Mouse (Mus musculus): ENCODE data around the gene Ccnjl. TPM values are rescaled to one million over a fixed set of nuclear protein-coding genes. Genes with fewer than 3 reads are reported as not detected.
A peak's percentile ranks its signal among the peaks of the same experiment; 100 is the strongest.

Ccnjl gene
- polyA plus RNA-seq, 1 experiment from 2014 or later: 20.0 TPM

DNA sequence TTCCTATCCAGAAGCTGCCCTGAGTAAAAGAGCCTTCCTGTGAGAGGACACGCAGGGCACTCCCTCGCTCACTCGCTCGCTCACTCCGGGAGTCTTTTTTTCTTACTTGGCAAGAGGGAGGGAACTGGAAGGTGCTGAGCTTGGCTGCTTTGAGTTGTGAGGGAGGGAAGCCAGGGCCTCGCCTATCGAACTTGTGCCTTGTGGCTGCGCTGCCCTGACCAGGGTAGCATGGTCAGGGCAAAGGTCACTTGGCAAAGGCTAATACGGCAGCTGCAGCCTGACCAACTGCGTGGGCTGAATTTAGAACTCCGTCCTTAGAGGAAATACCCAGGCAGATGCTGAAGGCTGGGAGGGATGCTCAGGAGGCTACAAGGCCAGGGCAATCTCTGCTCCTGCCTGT, 21.1 kb downstream of the Ccnjl start:
- no peaks in the 10 kb centered on the region for H3K9me3 ChIP-seq (ENCODE audit: control insufficient read depth, low read depth, low read length)
- no peak overlapping the region for H3K4me2 ChIP-seq (replicated peaks; ENCODE audit: low read depth, low read length)
- ATAC-seq (ENCODE audit: insufficient number of reproducible peaks, insufficient read depth, low FRiP score, low read depth): no peak
- peaks cover 24% of the 10 kb centered on the region for H3K4me1 ChIP-seq (ENCODE audit: control insufficient read depth, insufficient read depth, low read length)
- no peak overlapping the region for H3K9ac ChIP-seq (replicated peaks; ENCODE audit: low read depth, low read length)
- no peaks in the 10 kb centered on the region for H3K36me3 ChIP-seq (ENCODE audit: control insufficient read depth, insufficient read depth, low read length)
- H3K27ac ChIP-seq (ENCODE audit: low read length): peak overlapping the region; percentile 57; the same call in 1 of the 2 replicates
- no peak overlapping the region for H3K4me3 ChIP-seq (ENCODE audit: low read depth, low read length)
- 46% methylated on average over 11 of the region's 11 CpGs for WGBS
- H3K27me3 ChIP-seq (ENCODE audit: control insufficient read depth, insufficient read depth, low read length): no peaks in the 10 kb centered on the region

DNA sequence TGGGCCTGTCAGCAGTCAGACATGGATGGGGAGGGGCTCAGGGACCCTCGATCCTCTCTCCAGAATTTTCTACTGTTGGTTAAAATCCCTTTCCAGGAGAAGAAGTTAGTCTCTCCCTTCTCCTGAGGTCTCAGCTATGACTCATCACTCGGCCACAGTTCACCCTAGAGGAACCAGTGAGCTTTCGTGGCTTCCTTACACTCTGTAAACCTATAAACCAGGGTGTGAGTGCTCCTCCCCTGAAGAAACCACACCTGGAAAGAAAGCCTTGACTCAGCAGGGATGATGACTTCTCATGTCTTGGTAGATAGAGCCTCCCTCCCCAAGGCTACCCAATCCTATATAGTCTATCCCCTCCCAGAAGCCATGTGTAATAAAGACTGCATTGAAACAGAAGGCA, 23.2 kb downstream of the Ccnjl start:
- no peak for ATAC-seq (ENCODE audit: insufficient number of reproducible peaks, insufficient read depth, low FRiP score, low read depth)
- Histone ChIP-seq H3K4me2 (replicated peaks; ENCODE audit: low read depth, low read length) (no peak overlapping the region), H3K4me1 (ENCODE audit: control insufficient read depth, insufficient read depth, low read length) (peaks cover 18% of the 10 kb centered on the region), H3K27me3 (ENCODE audit: control insufficient read depth, insufficient read depth, low read length) (no peaks in the 10 kb centered on the region), H3K9me3 (ENCODE audit: control insufficient read depth, low read depth, low read length) (no peaks in the 10 kb centered on the region), H3K36me3 (ENCODE audit: control insufficient read depth, insufficient read depth, low read length) (peaks cover under 1% of the 10 kb centered on the region; the same call in 1 of the 2 replicates), H3K27ac (ENCODE audit: low read length) (no peak overlapping the region), H3K4me3 (ENCODE audit: low read depth, low read length) (no peak overlapping the region), H3K9ac (replicated peaks; ENCODE audit: low read depth, low read length) (no peak overlapping the region)
- WGBS: 81% methylated on average over 3 of the region's 3 CpGs

DNA sequence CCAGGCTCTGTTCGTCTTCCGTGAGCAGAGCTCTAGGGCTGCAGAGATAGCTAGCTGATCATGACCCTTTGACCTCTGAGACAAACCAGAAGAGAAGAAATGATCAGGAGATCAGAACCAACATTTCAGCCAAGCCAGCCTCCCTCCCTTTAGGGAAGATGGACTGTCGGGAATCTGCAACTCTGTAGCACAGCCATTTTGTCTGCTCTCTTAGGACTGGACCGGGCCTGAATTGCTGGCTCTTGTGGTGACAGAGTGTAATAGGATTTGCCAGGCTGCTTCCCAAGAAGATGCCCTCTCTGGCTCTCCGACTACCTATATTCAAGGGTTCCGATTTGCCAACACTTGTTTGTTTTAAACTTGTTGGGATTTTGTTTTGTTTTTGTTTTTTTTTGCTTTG, 24.1 kb downstream of the Ccnjl start:
- Histone ChIP-seq H3K27ac (ENCODE audit: low read length) (no peak overlapping the region), H3K4me2 (replicated peaks; ENCODE audit: low read depth, low read length) (no peak overlapping the region), H3K27me3 (ENCODE audit: control insufficient read depth, insufficient read depth, low read length) (no peaks in the 10 kb centered on the region), H3K9ac (replicated peaks; ENCODE audit: low read depth, low read length) (no peak overlapping the region), H3K36me3 (ENCODE audit: control insufficient read depth, insufficient read depth, low read length) (peaks cover 8% of the 10 kb centered on the region), H3K4me1 (ENCODE audit: control insufficient read depth, insufficient read depth, low read length) (peaks cover 18% of the 10 kb centered on the region), H3K4me3 (ENCODE audit: low read depth, low read length) (no peak overlapping the region), H3K9me3 (ENCODE audit: control insufficient read depth, low read depth, low read length) (no peaks in the 10 kb centered on the region)
- 85% methylated on average over 6 of the region's 6 CpGs for WGBS
- no peak for ATAC-seq (ENCODE audit: insufficient number of reproducible peaks, insufficient read depth, low FRiP score, low read depth)

DNA sequence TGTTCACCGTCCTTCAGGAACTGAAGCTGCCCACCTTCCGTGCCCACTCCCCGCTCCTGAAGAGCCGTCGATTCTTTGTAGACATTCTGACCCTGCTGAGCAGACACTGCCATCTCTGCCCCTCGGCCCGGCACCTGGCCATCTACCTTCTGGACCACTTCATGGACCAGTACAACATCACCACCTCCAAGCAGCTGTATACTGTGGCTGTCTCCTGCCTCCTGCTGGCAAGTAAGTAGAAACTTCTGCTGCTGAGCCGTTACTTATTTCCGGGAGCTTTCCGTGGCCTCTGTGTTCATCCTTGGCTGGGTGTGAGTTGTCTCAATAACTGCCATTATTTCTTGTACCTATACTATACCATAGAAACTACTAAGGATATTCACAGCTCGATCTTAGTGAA, 28.0 kb downstream of the Ccnjl start:
- Histone ChIP-seq H3K27me3 (ENCODE audit: control insufficient read depth, insufficient read depth, low read length) (no peaks in the 10 kb centered on the region), H3K9ac (replicated peaks; ENCODE audit: low read depth, low read length) (no peak overlapping the region), H3K4me2 (replicated peaks; ENCODE audit: low read depth, low read length) (no peak overlapping the region), H3K4me3 (ENCODE audit: low read depth, low read length) (no peak overlapping the region), H3K9me3 (ENCODE audit: control insufficient read depth, low read depth, low read length) (no peaks in the 10 kb centered on the region), H3K27ac (ENCODE audit: low read length) (no peak overlapping the region), H3K36me3 (ENCODE audit: control insufficient read depth, insufficient read depth, low read length) (peaks cover 21% of the 10 kb centered on the region), H3K4me1 (ENCODE audit: control insufficient read depth, insufficient read depth, low read length) (no peaks in the 10 kb centered on the region)
- WGBS: 90% methylated on average over 11 of the region's 11 CpGs
- ATAC-seq (ENCODE audit: insufficient number of reproducible peaks, insufficient read depth, low FRiP score, low read depth): no peak

DNA sequence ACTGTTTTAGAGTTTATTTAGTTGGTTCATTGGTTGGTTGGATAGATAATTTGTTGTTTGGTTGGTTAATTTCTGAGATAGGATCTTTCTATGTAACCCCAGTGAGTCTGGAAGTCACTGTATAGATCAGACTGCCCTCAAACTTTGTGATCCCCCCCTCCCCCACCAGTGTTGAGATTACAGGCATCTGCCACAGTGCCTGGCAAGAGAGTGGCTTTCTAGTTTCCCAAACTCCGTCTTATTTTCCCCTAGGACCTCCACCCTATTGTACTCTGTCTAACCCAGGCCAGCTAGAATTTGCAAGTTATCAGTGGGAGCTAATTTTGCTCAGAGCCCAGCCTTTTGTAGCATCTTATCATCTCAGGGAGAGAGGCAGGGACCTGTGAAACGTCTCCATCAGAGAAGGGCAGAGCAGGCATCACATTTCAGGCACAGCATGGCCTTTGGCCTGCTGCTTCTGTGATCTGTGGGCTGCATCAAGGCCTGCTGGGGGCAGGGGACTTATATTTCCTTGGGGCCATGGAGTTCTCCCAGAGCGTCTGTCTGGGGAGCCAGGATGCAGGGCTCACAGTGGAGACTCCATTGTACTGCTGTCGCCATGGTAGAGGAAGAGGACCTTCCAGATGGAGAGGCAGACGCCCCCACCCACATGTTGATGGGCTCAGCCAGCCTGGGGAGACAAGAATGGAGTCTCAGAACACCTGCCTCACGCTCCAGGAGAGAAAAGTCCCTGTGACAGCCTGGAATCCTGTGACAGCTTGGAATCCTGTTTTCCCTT, 31.1 kb downstream of the Ccnjl start:
- WGBS: 39% methylated on average over 6 of the region's 6 CpGs
- Histone ChIP-seq H3K4me3 (ENCODE audit: low read depth, low read length) (no peak overlapping the region), H3K4me1 (ENCODE audit: control insufficient read depth, insufficient read depth, low read length) (0 out of 2 replicates have a peak, but pooled peaks cover 5% of the 10 kb centered on the region), H3K9me3 (ENCODE audit: control insufficient read depth, low read depth, low read length) (no peaks in the 10 kb centered on the region), H3K27me3 (ENCODE audit: control insufficient read depth, insufficient read depth, low read length) (no peaks in the 10 kb centered on the region), H3K27ac (ENCODE audit: low read length) (no peak overlapping the region), H3K4me2 (replicated peaks; ENCODE audit: low read depth, low read length) (no peak overlapping the region), H3K9ac (replicated peaks; ENCODE audit: low read depth, low read length) (no peak overlapping the region), H3K36me3 (ENCODE audit: control insufficient read depth, insufficient read depth, low read length) (peaks cover 21% of the 10 kb centered on the region)
- no peak for ATAC-seq (ENCODE audit: insufficient number of reproducible peaks, insufficient read depth, low FRiP score, low read depth)

DNA sequence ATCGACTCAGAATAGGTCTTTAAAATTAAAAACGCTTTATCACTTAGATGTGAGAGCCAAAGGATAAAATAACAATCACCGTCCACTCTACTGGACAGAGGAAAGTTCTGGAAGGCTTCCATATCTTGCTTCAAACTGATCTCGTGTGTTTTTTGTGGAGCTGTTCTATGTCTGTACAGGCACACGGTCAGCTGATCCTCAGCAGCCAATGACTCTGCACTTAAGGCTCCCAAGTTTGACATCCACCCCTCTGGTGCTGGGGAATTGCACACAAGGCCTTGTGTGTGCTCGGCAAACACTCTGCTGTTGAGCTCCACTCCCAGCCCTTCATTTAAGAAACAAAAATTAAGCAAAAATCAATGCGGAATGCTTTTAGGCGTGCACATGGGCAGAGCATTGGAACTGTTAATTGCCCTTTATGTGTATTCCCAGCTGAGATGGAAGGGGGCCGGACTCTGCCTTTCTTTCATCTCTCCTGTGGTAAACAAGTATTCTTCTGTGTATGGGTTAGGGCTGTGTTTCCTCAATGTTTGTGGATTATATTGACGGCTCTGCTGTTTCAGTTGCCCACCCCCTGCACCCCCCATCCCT, 35.2 kb downstream of the Ccnjl start:
- Histone ChIP-seq H3K4me1 (ENCODE audit: control insufficient read depth, insufficient read depth, low read length) (peaks cover 19% of the 10 kb centered on the region), H3K27me3 (ENCODE audit: control insufficient read depth, insufficient read depth, low read length) (no peaks in the 10 kb centered on the region), H3K4me3 (ENCODE audit: low read depth, low read length) (no peak overlapping the region), H3K36me3 (ENCODE audit: control insufficient read depth, insufficient read depth, low read length) (peaks cover 2% of the 10 kb centered on the region; the same call in 1 of the 2 replicates), H3K9ac (replicated peaks; ENCODE audit: low read depth, low read length) (no peak overlapping the region), H3K4me2 (replicated peaks; ENCODE audit: low read depth, low read length) (no peak overlapping the region), H3K27ac (ENCODE audit: low read length) (peak overlapping the region; percentile 55; the same call in 1 of the 2 replicates), H3K9me3 (ENCODE audit: control insufficient read depth, low read depth, low read length) (no peaks in the 10 kb centered on the region)
- WGBS: 59% methylated on average over 10 of the region's 10 CpGs
- ATAC-seq (ENCODE audit: insufficient number of reproducible peaks, insufficient read depth, low FRiP score, low read depth): peak; percentile 72; the same call in 1 of the 2 replicates

DNA sequence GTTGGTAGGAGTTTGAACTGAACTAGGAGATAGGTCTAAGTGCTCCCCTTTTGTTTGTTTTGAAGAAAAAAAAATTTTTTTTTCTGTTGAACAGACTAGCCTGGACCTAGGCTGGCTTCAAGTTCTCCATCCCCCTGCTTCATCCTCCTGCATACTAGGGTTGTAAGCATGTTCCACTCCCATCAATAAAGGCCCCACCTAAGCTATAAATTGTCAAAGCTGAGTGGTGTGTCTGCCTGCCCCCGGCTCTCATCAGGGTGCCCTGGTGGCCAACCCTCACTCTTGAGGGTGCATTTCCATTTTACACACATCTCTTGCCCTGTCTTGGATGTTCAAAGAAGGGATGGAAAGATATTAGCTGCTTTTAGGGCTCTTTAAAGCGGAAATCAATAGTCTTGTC, 36.8 kb downstream of the Ccnjl start:
- H3K27ac ChIP-seq (ENCODE audit: low read length): no peak overlapping the region
- no peak overlapping the region for H3K4me2 ChIP-seq (replicated peaks; ENCODE audit: low read depth, low read length)
- H3K9ac ChIP-seq (replicated peaks; ENCODE audit: low read depth, low read length): no peak overlapping the region
- H3K4me3 ChIP-seq (ENCODE audit: low read depth, low read length): no peak overlapping the region
- H3K27me3 ChIP-seq (ENCODE audit: control insufficient read depth, insufficient read depth, low read length): no peaks in the 10 kb centered on the region
- H3K4me1 ChIP-seq (ENCODE audit: control insufficient read depth, insufficient read depth, low read length): peaks cover 19% of the 10 kb centered on the region
- no peak for ATAC-seq (ENCODE audit: insufficient number of reproducible peaks, insufficient read depth, low FRiP score, low read depth)
- WGBS: 46% methylated on average over 2 of the region's 2 CpGs
- no peaks in the 10 kb centered on the region for H3K36me3 ChIP-seq (ENCODE audit: control insufficient read depth, insufficient read depth, low read length)
- no peaks in the 10 kb centered on the region for H3K9me3 ChIP-seq (ENCODE audit: control insufficient read depth, low read depth, low read length)

DNA sequence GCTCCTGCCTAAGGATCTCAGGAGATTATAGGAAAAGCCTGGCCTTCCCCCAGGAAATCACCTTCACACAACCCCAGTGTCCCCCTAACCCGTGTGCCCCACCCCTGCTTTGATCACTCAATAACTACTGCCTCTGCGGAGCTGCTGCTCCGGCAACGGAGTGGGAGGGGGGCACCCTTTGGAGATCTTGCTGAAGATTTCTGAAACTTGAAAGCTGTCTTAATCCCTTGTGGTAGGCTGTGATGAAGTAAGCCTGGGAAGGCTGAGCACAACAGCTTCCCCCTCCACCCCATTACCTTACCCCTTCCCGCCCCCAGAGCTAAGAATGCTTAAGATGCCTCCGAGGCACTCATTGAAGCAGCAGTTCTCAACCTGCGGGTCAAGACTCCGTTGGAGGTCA, 37.3 kb downstream of the Ccnjl start:
- H3K4me2 ChIP-seq (replicated peaks; ENCODE audit: low read depth, low read length): no peak overlapping the region
- no peak overlapping the region for H3K27ac ChIP-seq (ENCODE audit: low read length)
- no peak for ATAC-seq (ENCODE audit: insufficient number of reproducible peaks, insufficient read depth, low FRiP score, low read depth)

More for the DNA sequence above, 37.3 kb downstream of the Ccnjl start:
- Histone ChIP-seq H3K27me3 (ENCODE audit: control insufficient read depth, insufficient read depth, low read length) (no peaks in the 10 kb centered on the region), H3K4me3 (ENCODE audit: low read depth, low read length) (no peak overlapping the region), H3K36me3 (ENCODE audit: control insufficient read depth, insufficient read depth, low read length) (no peaks in the 10 kb centered on the region), H3K4me1 (ENCODE audit: control insufficient read depth, insufficient read depth, low read length) (peaks cover 19% of the 10 kb centered on the region), H3K9ac (replicated peaks; ENCODE audit: low read depth, low read length) (no peak overlapping the region), H3K9me3 (ENCODE audit: control insufficient read depth, low read depth, low read length) (no peaks in the 10 kb centered on the region)
- 14% methylated on average over 8 of the region's 8 CpGs for WGBS

Measured in stomach, embryonic 14.5 days (tissue).